Mouse (Mus musculus): ENCODE measurements around the gene Olfml2a.

The Olfml2a gene

GRCm38 (mm10) chr2:38931851-38932667 is at the start of gene Olfml2a:
Olfml2a (plus strand) TSS chr2:38931978.
- peak; percentile 35 for DNase-seq (ENCODE audit: low spot score)

- no peak for DNase-seq (ENCODE audit: low spot score)
Observed at GRCm38 (mm10) chr2:38902866-38903265, 28.9 kb upstream of the Olfml2a start.

GRCm38 (mm10) chr2:38904290-38904689 is 27.5 kb upstream of the Olfml2a start:
- DNase-seq (ENCODE audit: low spot score) = no peak

GRCm38 (mm10) chr2:38906097-38906496 is 25.7 kb upstream of the Olfml2a start:
- no peak for DNase-seq (ENCODE audit: low spot score)

GRCm38 (mm10) chr2:38908604-38909003 is 23.2 kb upstream of the Olfml2a start:
- no peak for DNase-seq (ENCODE audit: low spot score)

GRCm38 (mm10) chr2:38914517-38914916 is 17.3 kb upstream of the Olfml2a start:
- DNase-seq (ENCODE audit: low spot score) = no peak

GRCm38 (mm10) chr2:38914965-38915364 is 16.8 kb upstream of the Olfml2a start:
- DNase-seq (ENCODE audit: low spot score) = no peak

- DNase-seq (ENCODE audit: low spot score) = no peak
Observed at GRCm38 (mm10) chr2:38916947-38917691, 14.7 kb upstream of the Olfml2a start.

- no peak for DNase-seq (ENCODE audit: low spot score)
Observed at GRCm38 (mm10) chr2:38921374-38921773, 10.4 kb upstream of the Olfml2a start.

- no peak for DNase-seq (ENCODE audit: low spot score)
Observed at GRCm38 (mm10) chr2:38923471-38923870, 8.3 kb upstream of the Olfml2a start.

GRCm38 (mm10) chr2:38923911-38924310 is 7.9 kb upstream of the Olfml2a start:
- no peak for DNase-seq (ENCODE audit: low spot score)

GRCm38 (mm10) chr2:38924571-38924970 is 7.2 kb upstream of the Olfml2a start:
- DNase-seq (ENCODE audit: low spot score) = no peak

GRCm38 (mm10) chr2:38925171-38926080 is 6.4 kb upstream of the Olfml2a start:
- DNase-seq (ENCODE audit: low spot score) = no peak

- DNase-seq (ENCODE audit: low spot score) = peak; percentile 81
Observed at GRCm38 (mm10) chr2:38926145-38926891, 5.5 kb upstream of the Olfml2a start.

GRCm38 (mm10) chr2:38927115-38927979 is 4.4 kb upstream of the Olfml2a start, which contains the start of gene Nr6a1:
Nr6a1 (minus strand) TSS chr2:38927688.
- DNase-seq (ENCODE audit: low spot score) = peak; percentile 49

- no peak for DNase-seq (ENCODE audit: low spot score)
Observed at GRCm38 (mm10) chr2:38930269-38930668, 1.5 kb upstream of the Olfml2a start.

- DNase-seq (ENCODE audit: low spot score) = no peak
Observed at GRCm38 (mm10) chr2:38933931-38934330, 2.2 kb downstream of the Olfml2a start.

GRCm38 (mm10) chr2:38934936-38935335 is 3.2 kb downstream of the Olfml2a start:
- no peak for DNase-seq (ENCODE audit: low spot score)

- no peak for DNase-seq (ENCODE audit: low spot score)
Observed at GRCm38 (mm10) chr2:38936721-38937378, 5.1 kb downstream of the Olfml2a start.

GRCm38 (mm10) chr2:38937396-38937795 is 5.6 kb downstream of the Olfml2a start:
- no peak for DNase-seq (ENCODE audit: low spot score)
